Mouse (Mus musculus): ENCODE results near the gene Cntn4. TPM values are rescaled to one million over a fixed set of nuclear protein-coding genes. Genes with fewer than 3 reads are reported as not detected.

The Cntn4 gene
- polyA plus RNA-seq, 1 experiment = 13.2 TPM

DNA sequence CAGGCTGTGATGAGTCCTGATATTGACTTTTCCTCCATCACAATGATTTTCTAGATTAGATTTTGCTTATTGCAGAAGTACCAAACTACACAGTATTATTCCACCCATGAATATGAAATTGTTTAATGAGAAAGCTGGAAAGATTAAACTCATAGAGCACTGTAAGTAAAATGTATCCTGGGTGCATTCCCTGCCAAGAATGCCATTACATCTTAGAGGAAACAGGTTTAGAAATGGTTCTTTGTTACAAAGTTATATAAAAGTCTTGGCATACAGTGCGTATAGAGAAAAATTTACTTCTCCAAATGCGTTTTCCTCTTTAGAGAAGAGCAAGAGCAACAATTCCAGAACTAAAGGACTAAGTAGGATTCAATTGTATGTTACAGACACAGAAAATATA is 261.8 kb downstream of the Cntn4 start:
- TF ChIP-seq POLR2A (IDR thresholded peaks at IDR 0.05; ENCODE audit: borderline replicate concordance, insufficient read depth, low read length) = no peak
- no peak for TF ChIP-seq CTCF (IDR thresholded peaks at IDR 0.05; ENCODE audit: borderline replicate concordance, insufficient read depth, low read depth, low read length)
- Histone ChIP-seq H3K4me3 (replicated peaks; ENCODE audit: insufficient read depth, low read depth, low read length) (no peak overlapping the region), H3K27ac (ENCODE audit: insufficient read depth, low read length) (no peak overlapping the region), H3K27me3 (ENCODE audit: control insufficient read depth, insufficient read depth, low read length) (no peaks in the 10 kb centered on the region), H3K4me1 (ENCODE audit: control insufficient read depth, insufficient read depth, low read length) (peaks cover 3% of the 10 kb centered on the region; the same call in 1 of the 2 replicates)
- DNase-seq = no peak
- WGBS = 95% methylated on average over 2 of the region's 2 CpGs

GRCm38 (mm10) chr6:105940591-105940990 is 263.1 kb downstream of the Cntn4 start:
- Histone ChIP-seq H3K27me3 (ENCODE audit: control insufficient read depth, insufficient read depth, low read length) (no peaks in the 10 kb centered on the region), H3K4me3 (replicated peaks; ENCODE audit: insufficient read depth, low read depth, low read length) (no peak overlapping the region), H3K27ac (ENCODE audit: insufficient read depth, low read length) (no peak overlapping the region), H3K4me1 (ENCODE audit: control insufficient read depth, insufficient read depth, low read length) (peaks cover 3% of the 10 kb centered on the region; the same call in 1 of the 2 replicates)
- peak; percentile 36 to 84 for DNase-seq
- TF ChIP-seq POLR2A (IDR thresholded peaks at IDR 0.05; ENCODE audit: borderline replicate concordance, insufficient read depth, low read length) (no peak), CTCF (IDR thresholded peaks at IDR 0.05; ENCODE audit: borderline replicate concordance, insufficient read depth, low read depth, low read length) (no peak)

DNA sequence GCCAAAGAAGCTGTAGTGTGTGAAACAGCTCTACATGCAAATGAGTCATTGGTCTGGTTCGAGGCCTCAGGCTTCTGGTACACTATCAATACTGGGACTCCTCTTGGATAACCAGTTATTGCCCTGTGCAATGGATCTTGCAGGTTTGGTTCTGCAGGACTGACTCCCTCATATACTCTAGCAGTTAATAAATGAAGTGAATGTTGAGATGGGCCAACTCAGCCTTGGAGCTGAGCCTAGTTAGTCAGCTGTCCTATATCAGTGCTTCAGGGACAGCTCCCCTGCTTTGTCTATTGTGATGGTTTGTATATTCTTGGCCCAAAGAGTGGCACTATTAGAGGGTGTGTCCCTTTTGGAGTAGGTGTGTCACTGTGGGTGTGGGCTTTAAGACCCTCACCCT is 314.0 kb downstream of the Cntn4 start:
- TF ChIP-seq CTCF (IDR thresholded peaks at IDR 0.05; ENCODE audit: borderline replicate concordance, insufficient read depth, low read depth, low read length) = no peak
- TF ChIP-seq POLR2A (IDR thresholded peaks at IDR 0.05; ENCODE audit: borderline replicate concordance, insufficient read depth, low read length) = no peak
- no peaks in the 10 kb centered on the region for H3K27me3 ChIP-seq (ENCODE audit: control insufficient read depth, insufficient read depth, low read length)
- no peaks in the 10 kb centered on the region for H3K4me1 ChIP-seq (ENCODE audit: control insufficient read depth, insufficient read depth, low read length)
- DNase-seq = no peak
- WGBS = 72% methylated on average over 1 of the region's 1 CpGs
- H3K27ac ChIP-seq (ENCODE audit: insufficient read depth, low read length) = no peak overlapping the region
- H3K4me3 ChIP-seq (replicated peaks; ENCODE audit: insufficient read depth, low read depth, low read length) = no peak overlapping the region

DNA sequence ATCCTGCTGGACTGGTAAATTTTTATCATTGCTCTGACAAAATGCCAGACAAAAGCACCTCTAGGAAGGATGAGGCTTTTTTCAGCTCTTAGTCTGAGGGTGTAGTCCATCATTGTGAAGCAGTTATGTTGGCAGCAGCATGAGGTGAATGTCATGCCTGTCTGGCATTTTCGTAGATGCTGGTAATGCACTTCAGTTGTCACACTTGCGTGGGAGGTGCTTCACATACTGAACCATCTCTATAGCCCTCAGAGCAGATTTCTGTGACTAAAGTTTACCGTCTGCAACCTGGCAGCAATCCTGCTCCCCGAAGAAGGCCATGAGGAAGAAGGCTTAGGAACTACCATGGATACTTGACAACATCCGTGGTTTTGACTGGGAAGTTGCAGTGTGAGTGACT is 335.6 kb downstream of the Cntn4 start:
- Histone ChIP-seq H3K4me3 (replicated peaks; ENCODE audit: insufficient read depth, low read depth, low read length) (no peak overlapping the region), H3K4me1 (ENCODE audit: control insufficient read depth, insufficient read depth, low read length) (no peaks in the 10 kb centered on the region), H3K27ac (ENCODE audit: insufficient read depth, low read length) (no peak overlapping the region), H3K27me3 (ENCODE audit: control insufficient read depth, insufficient read depth, low read length) (no peaks in the 10 kb centered on the region)
- WGBS = 72% methylated on average over 5 of the region's 5 CpGs
- no peak for DNase-seq
- no peak for TF ChIP-seq CTCF (IDR thresholded peaks at IDR 0.05; ENCODE audit: borderline replicate concordance, insufficient read depth, low read depth, low read length)
- TF ChIP-seq POLR2A (IDR thresholded peaks at IDR 0.05; ENCODE audit: borderline replicate concordance, insufficient read depth, low read length) = no peak

DNA sequence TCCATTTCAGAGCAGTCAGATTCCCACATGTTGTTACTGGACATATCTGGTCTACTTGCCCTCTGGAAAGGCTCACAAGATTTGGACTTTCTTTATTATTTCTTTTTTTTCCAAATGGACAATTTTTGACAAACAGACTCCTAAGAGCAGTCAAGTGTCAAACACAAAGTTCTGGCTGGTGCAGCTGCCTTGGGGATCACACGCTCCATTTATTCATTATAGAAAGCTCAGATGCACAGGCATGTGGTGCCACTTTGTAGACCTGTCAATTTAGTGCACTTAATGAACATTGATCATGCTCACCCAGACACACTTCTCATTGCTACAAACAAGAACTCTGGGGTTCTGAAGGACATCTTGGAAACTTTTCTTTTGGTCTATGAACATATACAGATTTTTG is 337.7 kb downstream of the Cntn4 start:
- TF ChIP-seq POLR2A (IDR thresholded peaks at IDR 0.05; ENCODE audit: borderline replicate concordance, insufficient read depth, low read length) = no peak
- H3K4me1 ChIP-seq (ENCODE audit: control insufficient read depth, insufficient read depth, low read length) = no peaks in the 10 kb centered on the region
- WGBS = 82% methylated on average over 1 of the region's 1 CpGs
- H3K27ac ChIP-seq (ENCODE audit: insufficient read depth, low read length) = no peak overlapping the region
- H3K4me3 ChIP-seq (replicated peaks; ENCODE audit: insufficient read depth, low read depth, low read length) = no peak overlapping the region
- no peak for DNase-seq
- no peaks in the 10 kb centered on the region for H3K27me3 ChIP-seq (ENCODE audit: control insufficient read depth, insufficient read depth, low read length)

DNA sequence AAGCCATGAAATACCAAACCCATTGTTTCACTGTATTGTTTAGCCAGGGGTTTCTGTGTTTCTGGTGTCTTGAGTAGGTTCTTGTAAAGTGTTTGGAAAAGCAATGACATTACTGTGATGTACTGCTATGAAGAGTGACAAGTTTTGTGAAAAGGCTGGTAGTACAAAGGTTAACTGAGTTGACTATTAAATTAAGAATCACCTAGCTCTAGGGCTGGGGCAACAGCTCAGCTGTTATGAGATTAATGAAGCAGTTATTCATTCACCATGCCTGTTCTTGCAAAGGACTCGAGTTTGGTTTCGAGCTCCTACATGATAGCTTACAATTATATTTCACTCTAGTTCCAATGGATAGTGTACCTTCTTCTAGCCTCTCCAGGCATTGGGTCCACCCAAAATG is 371.4 kb downstream of the Cntn4 start:
- DNase-seq = no peak
- 97% methylated on average over 2 of the region's 2 CpGs for WGBS
- H3K4me3 ChIP-seq (replicated peaks; ENCODE audit: insufficient read depth, low read depth, low read length) = no peak overlapping the region
- H3K27me3 ChIP-seq (ENCODE audit: control insufficient read depth, insufficient read depth, low read length) = no peaks in the 10 kb centered on the region
- H3K27ac ChIP-seq (ENCODE audit: insufficient read depth, low read length) = no peak overlapping the region
- H3K4me1 ChIP-seq (ENCODE audit: control insufficient read depth, insufficient read depth, low read length) = no peaks in the 10 kb centered on the region
- TF ChIP-seq CTCF (IDR thresholded peaks at IDR 0.05; ENCODE audit: borderline replicate concordance, insufficient read depth, low read depth, low read length) = no peak
- no peak for TF ChIP-seq POLR2A (IDR thresholded peaks at IDR 0.05; ENCODE audit: borderline replicate concordance, insufficient read depth, low read length)

DNA sequence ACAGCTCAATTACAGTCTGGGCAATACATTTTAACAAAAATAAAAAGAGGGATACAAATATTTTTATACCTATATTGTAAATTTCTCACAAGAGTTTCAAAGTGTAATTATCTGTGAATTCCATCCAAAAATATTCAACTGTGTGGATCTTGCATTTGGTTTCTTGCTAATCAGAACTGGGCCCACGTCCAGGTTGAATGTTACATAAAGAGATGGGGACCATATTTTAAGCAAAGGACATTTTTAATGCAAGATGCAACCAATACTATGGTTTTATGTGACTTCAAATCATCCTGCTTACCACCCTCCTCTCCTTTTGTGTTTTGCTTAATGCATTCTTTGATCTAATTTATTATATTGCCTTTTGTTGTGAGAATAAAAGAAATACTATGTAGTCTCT is 378.7 kb downstream of the Cntn4 start:
- DNase-seq = no peak
- TF ChIP-seq CTCF (IDR thresholded peaks at IDR 0.05; ENCODE audit: borderline replicate concordance, insufficient read depth, low read depth, low read length) = no peak
- TF ChIP-seq POLR2A (IDR thresholded peaks at IDR 0.05; ENCODE audit: borderline replicate concordance, insufficient read depth, low read length) = no peak
- Histone ChIP-seq H3K4me1 (ENCODE audit: control insufficient read depth, insufficient read depth, low read length) (no peaks in the 10 kb centered on the region), H3K27ac (ENCODE audit: insufficient read depth, low read length) (no peak overlapping the region), H3K27me3 (ENCODE audit: control insufficient read depth, insufficient read depth, low read length) (no peaks in the 10 kb centered on the region), H3K4me3 (replicated peaks; ENCODE audit: insufficient read depth, low read depth, low read length) (no peak overlapping the region)
- WGBS = 85% methylated on average over 1 of the region's 1 CpGs

- Histone ChIP-seq H3K27me3 (ENCODE audit: control insufficient read depth, insufficient read depth, low read length) (no peaks in the 10 kb centered on the region), H3K27ac (ENCODE audit: insufficient read depth, low read length) (no peak overlapping the region), H3K4me3 (replicated peaks; ENCODE audit: insufficient read depth, low read depth, low read length) (no peak overlapping the region), H3K4me1 (ENCODE audit: control insufficient read depth, insufficient read depth, low read length) (no peaks in the 10 kb centered on the region)
- DNase-seq = no peak
- WGBS = 42% methylated on average over 4 of the region's 4 CpGs
- TF ChIP-seq CTCF (IDR thresholded peaks at IDR 0.05; ENCODE audit: borderline replicate concordance, insufficient read depth, low read depth, low read length) (no peak), POLR2A (IDR thresholded peaks at IDR 0.05; ENCODE audit: borderline replicate concordance, insufficient read depth, low read length) (no peak)
Observed at GRCm38 (mm10) chr6:106078071-106078603, 400.7 kb downstream of the Cntn4 start.

Measured in cerebellum, adult 2 months (tissue).